Mouse (Mus musculus): ENCODE results near the gene Acap3. TPM values are rescaled to one million over a fixed set of nuclear protein-coding genes. Genes with fewer than 3 reads are reported as not detected.
A peak's percentile ranks its signal among the peaks of the same experiment; 100 is the strongest.

Acap3 gene
- polyA plus RNA-seq, 1 experiment from 2014 or later, result 4.4 TPM

DNA sequence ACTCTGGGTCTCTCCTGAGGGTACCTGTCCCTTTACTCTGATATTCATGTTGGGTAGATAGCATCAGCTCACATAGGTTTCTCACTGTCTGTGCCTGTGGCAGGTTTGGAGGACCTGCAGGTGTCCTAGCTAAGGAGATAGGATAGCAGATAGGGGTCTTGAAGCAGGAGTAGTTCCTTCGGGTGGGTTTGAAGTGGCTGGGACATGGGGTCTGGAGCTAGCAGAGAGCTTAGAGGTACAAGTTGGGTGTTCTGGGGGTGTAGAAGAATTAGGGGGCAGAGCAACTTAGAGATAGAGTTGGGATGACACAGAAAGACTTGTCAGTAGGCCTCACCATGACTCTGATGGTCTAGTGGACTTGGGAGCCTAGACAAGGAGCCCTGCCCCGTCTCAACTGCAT lies 42.2 kb upstream of the Acap3 start:
- TF ChIP-seq CTCF (IDR thresholded peaks at IDR 0.05; ENCODE audit: low read depth), result no peak
- WGBS, result 82% methylated on average over 2 of the region's 2 CpGs
- no peak overlapping the region; the same call in 1 of the 2 replicates for H3K27ac ChIP-seq (ENCODE audit: low read depth, low read length)

DNA sequence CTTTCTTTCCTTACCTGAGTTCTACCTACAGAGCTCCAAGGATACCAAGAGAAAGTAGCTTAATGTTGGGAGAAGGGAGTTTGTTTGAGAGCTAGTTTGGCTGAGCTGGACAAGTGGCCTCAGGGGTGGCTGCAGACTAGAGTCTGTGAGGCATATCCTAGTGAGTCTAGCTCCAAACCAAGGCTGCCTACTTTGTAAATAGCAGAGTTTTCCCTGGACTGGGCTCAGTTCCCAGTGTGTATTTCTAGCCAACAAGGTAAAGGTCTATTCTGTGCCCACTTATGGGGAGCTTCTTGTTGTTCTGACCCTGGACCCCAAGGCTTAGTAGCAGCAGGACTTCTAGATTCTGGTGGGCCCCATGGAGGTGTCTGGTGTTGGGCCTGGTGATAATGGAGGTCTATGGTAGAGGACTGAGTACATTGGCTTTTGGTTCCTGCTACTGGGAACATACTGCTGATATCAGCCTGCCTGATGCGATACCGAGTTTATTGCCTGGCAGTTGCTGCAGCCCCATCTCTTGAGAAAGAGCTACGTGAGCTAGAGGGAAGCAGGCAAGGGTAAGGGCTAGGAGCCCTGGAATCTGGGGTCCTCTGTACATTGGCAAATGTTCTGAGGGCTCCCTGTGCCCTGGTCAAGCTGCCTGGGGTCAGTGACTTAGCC lies 41.7 kb upstream of the Acap3 start:
- peaks cover 12% of the 10 kb centered on the region; the same call in 1 of the 2 replicates for H3K36me3 ChIP-seq (ENCODE audit: control insufficient read depth, insufficient read depth)
- H3K27me3 ChIP-seq (replicated peaks; ENCODE audit: control insufficient read depth, insufficient read depth, low read length), result no peaks in the 10 kb centered on the region
- peak overlapping the region; percentile 9; the same call in 1 of the 2 replicates for H3K4me2 ChIP-seq (replicated peaks; ENCODE audit: low read depth)
- H3K9me3 ChIP-seq (ENCODE audit: control insufficient read depth), result no peaks in the 10 kb centered on the region
- H3K4me3 ChIP-seq (ENCODE audit: low read depth, low read length), result no peak overlapping the region
- peaks cover 6% of the 10 kb centered on the region; the same call in 1 of the 2 replicates for H3K4me1 ChIP-seq (replicated peaks; ENCODE audit: control insufficient read depth, insufficient read depth, low read length)
- ATAC-seq, result no peak
- TF ChIP-seq CTCF (IDR thresholded peaks at IDR 0.05; ENCODE audit: low read depth), result no peak
- 56% methylated on average over 3 of the region's 3 CpGs for WGBS
- no peak overlapping the region for H3K9ac ChIP-seq (ENCODE audit: low read depth, low read length)
- H3K27ac ChIP-seq (ENCODE audit: low read depth, low read length), result no peak overlapping the region; the same call in 1 of the 2 replicates

More for the DNA sequence above, 42.2 kb upstream of the Acap3 start:
- H3K4me3 ChIP-seq (ENCODE audit: low read depth, low read length), result no peak overlapping the region
- ATAC-seq, result no peak
- peak overlapping the region; percentile 98; the same call in 1 of the 2 replicates for H3K4me2 ChIP-seq (replicated peaks; ENCODE audit: low read depth)
- H3K9ac ChIP-seq (ENCODE audit: low read depth, low read length), result no peak overlapping the region
- H3K36me3 ChIP-seq (ENCODE audit: control insufficient read depth, insufficient read depth), result peaks cover 7% of the 10 kb centered on the region; the same call in 1 of the 2 replicates
- no peaks in the 10 kb centered on the region for H3K27me3 ChIP-seq (replicated peaks; ENCODE audit: control insufficient read depth, insufficient read depth, low read length)
- peaks cover 6% of the 10 kb centered on the region; the same call in 1 of the 2 replicates for H3K4me1 ChIP-seq (replicated peaks; ENCODE audit: control insufficient read depth, insufficient read depth, low read length)
- H3K9me3 ChIP-seq (ENCODE audit: control insufficient read depth), result no peaks in the 10 kb centered on the region

- Histone ChIP-seq H3K4me3 (ENCODE audit: low read depth, low read length) (no peak overlapping the region), H3K9ac (ENCODE audit: low read depth, low read length) (no peak overlapping the region), H3K4me1 (replicated peaks; ENCODE audit: control insufficient read depth, insufficient read depth, low read length) (peaks cover 6% of the 10 kb centered on the region; the same call in 1 of the 2 replicates), H3K9me3 (ENCODE audit: control insufficient read depth) (no peaks in the 10 kb centered on the region), H3K27ac (ENCODE audit: low read depth, low read length) (no peak overlapping the region), H3K27me3 (replicated peaks; ENCODE audit: control insufficient read depth, insufficient read depth, low read length) (no peaks in the 10 kb centered on the region), H3K36me3 (ENCODE audit: control insufficient read depth, insufficient read depth) (peaks cover 26% of the 10 kb centered on the region), H3K4me2 (replicated peaks; ENCODE audit: low read depth) (no peak overlapping the region)
- 85% methylated on average over 3 of the region's 3 CpGs for WGBS
- TF ChIP-seq CTCF (IDR thresholded peaks at IDR 0.05; ENCODE audit: low read depth), result no peak
- ATAC-seq, result no peak
Observed at GRCm38 (mm10) chr4:155851368-155851767, 40.3 kb upstream of the Acap3 start.

- no peak overlapping the region for H3K4me2 ChIP-seq (replicated peaks; ENCODE audit: low read depth)
- H3K27ac ChIP-seq (ENCODE audit: low read depth, low read length), result no peak overlapping the region; the same call in 1 of the 2 replicates
- no peak for ATAC-seq
- H3K36me3 ChIP-seq (ENCODE audit: control insufficient read depth, insufficient read depth), result peaks cover 31% of the 10 kb centered on the region
- H3K9ac ChIP-seq (ENCODE audit: low read depth, low read length), result no peak overlapping the region
- H3K4me3 ChIP-seq (ENCODE audit: low read depth, low read length), result no peak overlapping the region
- H3K27me3 ChIP-seq (replicated peaks; ENCODE audit: control insufficient read depth, insufficient read depth, low read length), result no peaks in the 10 kb centered on the region
- H3K9me3 ChIP-seq (ENCODE audit: control insufficient read depth), result no peaks in the 10 kb centered on the region
- peaks cover 6% of the 10 kb centered on the region; the same call in 1 of the 2 replicates for H3K4me1 ChIP-seq (replicated peaks; ENCODE audit: control insufficient read depth, insufficient read depth, low read length)
- WGBS, result 68% methylated on average over 2 of the region's 2 CpGs
- TF ChIP-seq CTCF (IDR thresholded peaks at IDR 0.05; ENCODE audit: low read depth), result no peak
Observed at GRCm38 (mm10) chr4:155851951-155852411, 39.6 kb upstream of the Acap3 start.

DNA sequence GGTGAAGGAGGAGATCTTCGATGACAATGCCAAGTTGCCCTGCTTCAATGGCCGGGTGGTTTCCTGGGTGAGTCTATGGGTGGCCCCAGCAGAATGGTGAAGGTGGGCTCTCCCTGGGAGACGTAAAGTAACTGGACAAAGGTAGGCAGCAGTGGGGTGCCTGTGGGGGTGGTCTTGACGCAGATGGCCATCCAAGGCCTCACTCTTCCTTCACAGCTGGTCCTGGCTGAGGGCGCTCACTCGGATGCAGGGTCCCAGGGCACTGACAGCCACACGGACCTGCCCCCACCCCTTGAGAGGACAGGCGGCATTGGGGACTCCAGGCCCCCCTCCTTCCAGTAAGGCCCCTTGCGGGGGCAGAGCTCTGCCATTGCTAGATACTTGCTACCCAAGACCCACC lies 38.2 kb upstream of the Acap3 start:
- H3K4me1 ChIP-seq (replicated peaks; ENCODE audit: control insufficient read depth, insufficient read depth, low read length), result peaks cover 6% of the 10 kb centered on the region; the same call in 1 of the 2 replicates
- ATAC-seq, result no peak
- TF ChIP-seq CTCF (IDR thresholded peaks at IDR 0.05; ENCODE audit: low read depth), result no peak
- H3K9ac ChIP-seq (ENCODE audit: low read depth, low read length), result no peak overlapping the region
- no peaks in the 10 kb centered on the region for H3K9me3 ChIP-seq (ENCODE audit: control insufficient read depth)
- H3K4me2 ChIP-seq (replicated peaks; ENCODE audit: low read depth), result no peak overlapping the region
- H3K27ac ChIP-seq (ENCODE audit: low read depth, low read length), result no peak overlapping the region
- peaks cover 44% of the 10 kb centered on the region for H3K36me3 ChIP-seq (ENCODE audit: control insufficient read depth, insufficient read depth)
- H3K4me3 ChIP-seq (ENCODE audit: low read depth, low read length), result no peak overlapping the region
- H3K27me3 ChIP-seq (replicated peaks; ENCODE audit: control insufficient read depth, insufficient read depth, low read length), result no peaks in the 10 kb centered on the region
- 88% methylated on average over 9 of the region's 9 CpGs for WGBS

DNA sequence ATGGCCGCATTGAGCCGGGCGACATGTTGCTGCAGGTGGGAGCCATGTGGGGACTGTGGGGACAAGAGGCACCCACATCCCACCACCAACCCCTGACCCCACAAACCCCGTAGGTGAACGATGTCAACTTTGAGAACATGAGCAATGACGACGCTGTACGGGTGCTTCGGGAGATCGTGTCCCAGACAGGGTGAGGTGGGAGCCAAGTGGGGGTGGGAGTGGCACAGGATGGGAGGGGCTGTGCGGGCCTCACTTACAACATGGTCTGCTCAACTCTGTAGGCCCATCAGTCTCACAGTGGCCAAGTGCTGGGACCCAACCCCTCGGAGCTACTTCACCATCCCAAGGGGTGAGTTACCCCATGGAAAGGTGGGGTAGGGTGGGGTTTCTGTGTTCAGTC lies 36.6 kb upstream of the Acap3 start:
- Histone ChIP-seq H3K4me3 (ENCODE audit: low read depth, low read length) (no peak overlapping the region), H3K27me3 (replicated peaks; ENCODE audit: control insufficient read depth, insufficient read depth, low read length) (no peaks in the 10 kb centered on the region), H3K4me2 (replicated peaks; ENCODE audit: low read depth) (no peak overlapping the region), H3K9me3 (ENCODE audit: control insufficient read depth) (no peaks in the 10 kb centered on the region), H3K36me3 (ENCODE audit: control insufficient read depth, insufficient read depth) (peaks cover 56% of the 10 kb centered on the region), H3K9ac (ENCODE audit: low read depth, low read length) (no peak overlapping the region), H3K4me1 (replicated peaks; ENCODE audit: control insufficient read depth, insufficient read depth, low read length) (no peaks in the 10 kb centered on the region), H3K27ac (ENCODE audit: low read depth, low read length) (no peak overlapping the region)
- ATAC-seq, result no peak
- TF ChIP-seq CTCF (IDR thresholded peaks at IDR 0.05; ENCODE audit: low read depth), result no peak
- 92% methylated on average over 12 of the region's 12 CpGs for WGBS
